Mouse (Mus musculus) forebrain, embryonic 16.5 days (tissue): ENCODE measurements at regions not wholly inside any gene's neighbourhood (a gene's known extent, or its start where the extent isn't known, plus 50 kb on each side); places are given as distances from the start of the nearest gene placed in this dataset.

ENCODE experiments used
- ATAC-seq: fragments of 200-750 bp; cut with Nextera tagmentation; 2 replicates; pipeline ENCODE4 v1.8.0; 2017; ENCODE audit warnings: mild to moderate bottlenecking, moderate library complexity
- H3K27ac ChIP-seq: fragments of 300-500 bp; sonication (generic); 2 replicates; pipeline ENCODE4 v1.5.1; 2014; ENCODE audit warnings: low read length, control low read depth
- H3K27me3 ChIP-seq: fragments of 300-500 bp; sonication (generic); replicated peaks from 2 replicates; pipeline ENCODE4 v1.6.1; 2014; ENCODE audit warnings: low read length; ENCODE audit not compliant: control insufficient read depth, insufficient read depth
- H3K36me3 ChIP-seq: fragments of 300-500 bp; sonication (generic); 2 replicates; pipeline ENCODE4 v1.6.1; 2014; ENCODE audit not compliant: control insufficient read depth, insufficient read depth
- H3K4me1 ChIP-seq: fragments of 300-500 bp; sonication (generic); replicated peaks from 2 replicates; pipeline ENCODE4 v1.6.1; 2014; ENCODE audit warnings: low read length; ENCODE audit not compliant: control insufficient read depth, insufficient read depth
- H3K4me2 ChIP-seq: fragments of 300-500 bp; sonication (generic); 2 replicates; pipeline ENCODE4 v1.6.1; 2014; ENCODE audit warnings: mild to moderate bottlenecking, low read length, control low read depth
- H3K4me3 ChIP-seq: fragments of 300-500 bp; sonication (generic); replicated peaks from 2 replicates; pipeline ENCODE4 v1.5.1; 2014; ENCODE audit warnings: mild to moderate bottlenecking, low read length, control low read depth
- H3K9ac ChIP-seq: fragments of 300-500 bp; sonication (generic); replicated peaks from 2 replicates; pipeline ENCODE4 v1.6.1; 2014; ENCODE audit warnings: low read depth, low read length, control low read depth
- H3K9me3 ChIP-seq: fragments of 300-500 bp; sonication (generic); 2 replicates; pipeline ENCODE4 v1.6.1; 2016; ENCODE audit warnings: low read length; ENCODE audit not compliant: control insufficient read depth
- WGBS: fragments of 180-500 bp; shearing (Covaris S2); extraction: QIAGEN DNeasy Blood & Tissue Kit; methylation state at CpG from one replicate; pipeline ENCODE4 v1.1.7; 2014; 5-methylcytosine and 5-hydroxymethylcytosine counted together

- Histone ChIP-seq H3K9me3 (no peaks in the 10 kb centered on the region), H3K4me1 (no peaks in the 10 kb centered on the region), H3K4me3 (no peak overlapping the region), H3K9ac (no peak overlapping the region), H3K4me2 (no peak overlapping the region), H3K27ac (no peak overlapping the region), H3K27me3 (no peaks in the 10 kb centered on the region), H3K36me3 (no peaks in the 10 kb centered on the region)
- 89% methylated on average over 10 of the region's 10 CpGs for WGBS
- no peak for ATAC-seq
Measured at GRCm38 (mm10) chr8:26420536-26420935, 301.2 kb downstream of the Gm45692 start.

- H3K36me3 ChIP-seq, result no peaks in the 10 kb centered on the region
- H3K4me1 ChIP-seq, result no peaks in the 10 kb centered on the region
- WGBS, result 90% methylated on average over 7 of the region's 7 CpGs
- H3K4me2 ChIP-seq, result no peak overlapping the region
- no peaks in the 10 kb centered on the region for H3K9me3 ChIP-seq
- no peak overlapping the region for H3K27ac ChIP-seq
- H3K27me3 ChIP-seq, result no peaks in the 10 kb centered on the region
- no peak overlapping the region for H3K9ac ChIP-seq
- H3K4me3 ChIP-seq, result no peak overlapping the region
- no peak for ATAC-seq
Measured at GRCm38 (mm10) chr8:26427311-26427710, 308.0 kb downstream of the Gm45692 start.

GRCm38 (mm10) chr8:26429751-26430327 is 310.5 kb downstream of the Gm45692 start:
- Histone ChIP-seq H3K27me3 (no peaks in the 10 kb centered on the region), H3K9me3 (no peaks in the 10 kb centered on the region), H3K4me2 (no peak overlapping the region), H3K9ac (no peak overlapping the region), H3K4me3 (no peak overlapping the region), H3K4me1 (no peaks in the 10 kb centered on the region), H3K27ac (no peak overlapping the region), H3K36me3 (no peaks in the 10 kb centered on the region)
- ATAC-seq, result no peak
- WGBS, result 76% methylated on average over 8 of the region's 8 CpGs

GRCm38 (mm10) chr8:26432161-26432919 is 313.0 kb downstream of the Gm45692 start:
- no peaks in the 10 kb centered on the region for H3K4me1 ChIP-seq
- ATAC-seq, result no peak
- 86% methylated on average over 14 of the region's 14 CpGs for WGBS

GRCm38 (mm10) chr8:26436236-26436635 is 316.9 kb downstream of the Gm45692 start:
- no peak overlapping the region for H3K4me3 ChIP-seq

More at GRCm38 (mm10) chr8:26432161-26432919, 313.0 kb downstream of the Gm45692 start:
- Histone ChIP-seq H3K27me3 (no peaks in the 10 kb centered on the region), H3K9me3 (no peaks in the 10 kb centered on the region), H3K36me3 (no peaks in the 10 kb centered on the region), H3K4me3 (no peak overlapping the region), H3K4me2 (no peak overlapping the region), H3K27ac (no peak overlapping the region), H3K9ac (no peak overlapping the region)

GRCm38 (mm10) chr8:26437571-26437970 is 318.2 kb downstream of the Gm45692 start:
- ATAC-seq, result no peak
- 83% methylated on average over 3 of the region's 3 CpGs for WGBS
- H3K27ac ChIP-seq, result no peak overlapping the region
- no peak overlapping the region for H3K4me2 ChIP-seq
- no peak overlapping the region for H3K9ac ChIP-seq
- no peaks in the 10 kb centered on the region for H3K9me3 ChIP-seq
- H3K36me3 ChIP-seq, result no peaks in the 10 kb centered on the region
- H3K4me3 ChIP-seq, result no peak overlapping the region
- no peaks in the 10 kb centered on the region for H3K27me3 ChIP-seq
- peaks cover 5% of the 10 kb centered on the region; the same call in 1 of the 2 replicates for H3K4me1 ChIP-seq

More at GRCm38 (mm10) chr8:26436236-26436635, 316.9 kb downstream of the Gm45692 start:
- no peak overlapping the region for H3K9ac ChIP-seq
- no peak overlapping the region for H3K4me2 ChIP-seq
- ATAC-seq, result no peak
- no peaks in the 10 kb centered on the region for H3K36me3 ChIP-seq
- no peaks in the 10 kb centered on the region for H3K9me3 ChIP-seq
- H3K4me1 ChIP-seq, result no peaks in the 10 kb centered on the region
- WGBS, result 86% methylated on average over 11 of the region's 11 CpGs
- H3K27me3 ChIP-seq, result no peaks in the 10 kb centered on the region
- no peak overlapping the region for H3K27ac ChIP-seq

GRCm38 (mm10) chr8:26438246-26438862 is 319.0 kb downstream of the Gm45692 start:
- no peaks in the 10 kb centered on the region for H3K27me3 ChIP-seq
- ATAC-seq, result no peak
- no peak overlapping the region for H3K9ac ChIP-seq
- no peak overlapping the region for H3K4me2 ChIP-seq
- no peaks in the 10 kb centered on the region for H3K9me3 ChIP-seq
- H3K4me3 ChIP-seq, result no peak overlapping the region
- H3K36me3 ChIP-seq, result no peaks in the 10 kb centered on the region
- peaks cover 5% of the 10 kb centered on the region; the same call in 1 of the 2 replicates for H3K4me1 ChIP-seq
- 78% methylated on average over 15 of the region's 15 CpGs for WGBS
- no peak overlapping the region for H3K27ac ChIP-seq

GRCm38 (mm10) chr8:26438877-26439276 is 319.5 kb downstream of the Gm45692 start:
- no peaks in the 10 kb centered on the region for H3K9me3 ChIP-seq
- H3K36me3 ChIP-seq, result no peaks in the 10 kb centered on the region
- no peak overlapping the region for H3K4me3 ChIP-seq
- H3K4me2 ChIP-seq, result no peak overlapping the region
- H3K4me1 ChIP-seq, result peaks cover 5% of the 10 kb centered on the region; the same call in 1 of the 2 replicates
- no peak overlapping the region for H3K27ac ChIP-seq
- 55% methylated on average over 15 of the region's 16 CpGs for WGBS
- no peak overlapping the region for H3K9ac ChIP-seq
- ATAC-seq, result no peak
- no peaks in the 10 kb centered on the region for H3K27me3 ChIP-seq

GRCm38 (mm10) chr8:26441268-26442030 is 322.1 kb downstream of the Gm45692 start:
- 58% methylated on average over 12 of the region's 12 CpGs for WGBS
- no peak overlapping the region for H3K27ac ChIP-seq
- H3K36me3 ChIP-seq, result no peaks in the 10 kb centered on the region
- no peaks in the 10 kb centered on the region; the same call in 1 of the 2 replicates for H3K27me3 ChIP-seq
- H3K9me3 ChIP-seq, result no peaks in the 10 kb centered on the region
- no peak overlapping the region for H3K9ac ChIP-seq
- no peak overlapping the region for H3K4me3 ChIP-seq
- H3K4me1 ChIP-seq, result peaks cover 5% of the 10 kb centered on the region; the same call in 1 of the 2 replicates
- ATAC-seq, result peak; percentile 66; the same call in 1 of the 2 replicates
- no peak overlapping the region for H3K4me2 ChIP-seq
